Mouse (Mus musculus): ENCODE results near the gene Sp140. TPM values are rescaled to one million over a fixed set of nuclear protein-coding genes. Genes with fewer than 3 reads are reported as not detected.

Gene Sp140
- total and polyA plus RNA-seq, 3 experiments, result 0.76 TPM; not detected in 2

- no peaks in the 10 kb centered on the region for H3K36me3 ChIP-seq (replicated peaks)
- no peaks in the 10 kb centered on the region for H3K27me3 ChIP-seq (ENCODE audit: insufficient read depth, low read length)
- ATAC-seq (ENCODE audit: extremely low read depth, insufficient number of reproducible peaks, low FRiP score, poor library complexity, severe bottlenecking) (no peak), DNase-seq (ENCODE audit: low spot score) (no peak)
- TF ChIP-seq CTCF (IDR thresholded peaks at IDR 0.05; ENCODE audit: low read depth, low read length), result no peak
- TF ChIP-seq POLR2AphosphoS5 (IDR thresholded peaks at IDR 0.05; ENCODE audit: insufficient replicate concordance, low read depth, low read length), result no peak
- no peak for TF ChIP-seq GATA1 (IDR thresholded peaks at IDR 0.05; ENCODE audit: borderline replicate concordance, low read length)
- TF ChIP-seq GATA2 (IDR thresholded peaks at IDR 0.05; ENCODE audit: borderline replicate concordance, low read depth, low read length), result no peak
- no peak for TF ChIP-seq TAL1 (conservative IDR thresholded peaks at IDR 0.05; ENCODE audit: low read depth, low read length)
- H3K4me1 ChIP-seq (ENCODE audit: insufficient read depth, low read depth, low read length), result no peaks in the 10 kb centered on the region
- H3K9me3 ChIP-seq (replicated peaks), result peaks cover 10% of the 10 kb centered on the region
- no peak overlapping the region for H3K4me3 ChIP-seq (ENCODE audit: low read depth, low read length)
Measured at GRCm38 (mm10) chr1:85690544-85690943, 90.4 kb downstream of the Sp140 start.

GRCm38 (mm10) chr1:85692281-85692680, 92.1 kb downstream of the Sp140 start:
- Histone ChIP-seq H3K36me3 (replicated peaks) (no peaks in the 10 kb centered on the region), H3K4me3 (ENCODE audit: low read depth, low read length) (no peak overlapping the region), H3K9me3 (replicated peaks) (peaks cover 15% of the 10 kb centered on the region), H3K27me3 (ENCODE audit: insufficient read depth, low read length) (no peaks in the 10 kb centered on the region), H3K4me1 (ENCODE audit: insufficient read depth, low read depth, low read length) (no peaks in the 10 kb centered on the region)
- ATAC-seq (ENCODE audit: extremely low read depth, insufficient number of reproducible peaks, low FRiP score, poor library complexity, severe bottlenecking) (no peak), DNase-seq (ENCODE audit: low spot score) (no peak)
- no peak for TF ChIP-seq TAL1 (conservative IDR thresholded peaks at IDR 0.05; ENCODE audit: low read depth, low read length)
- TF ChIP-seq POLR2AphosphoS5 (IDR thresholded peaks at IDR 0.05; ENCODE audit: insufficient replicate concordance, low read depth, low read length), result no peak
- TF ChIP-seq CTCF (IDR thresholded peaks at IDR 0.05; ENCODE audit: low read depth, low read length), result no peak
- TF ChIP-seq GATA1 (IDR thresholded peaks at IDR 0.05; ENCODE audit: borderline replicate concordance, low read length), result no peak
- TF ChIP-seq GATA2 (IDR thresholded peaks at IDR 0.05; ENCODE audit: borderline replicate concordance, low read depth, low read length), result no peak

GRCm38 (mm10) chr1:85693280-85693679, 93.1 kb downstream of the Sp140 start:
- DNase-seq (ENCODE audit: low spot score), result no peak
- H3K27me3 ChIP-seq (ENCODE audit: insufficient read depth, low read length), result no peaks in the 10 kb centered on the region
- H3K4me1 ChIP-seq (ENCODE audit: insufficient read depth, low read depth, low read length), result no peaks in the 10 kb centered on the region
- peaks cover 15% of the 10 kb centered on the region for H3K9me3 ChIP-seq (replicated peaks)
- H3K4me3 ChIP-seq (ENCODE audit: low read depth, low read length), result no peak overlapping the region
- ATAC-seq (ENCODE audit: extremely low read depth, insufficient number of reproducible peaks, low FRiP score, poor library complexity, severe bottlenecking), result no peak
- TF ChIP-seq TAL1 (conservative IDR thresholded peaks at IDR 0.05; ENCODE audit: low read depth, low read length) (no peak), CTCF (IDR thresholded peaks at IDR 0.05; ENCODE audit: low read depth, low read length) (no peak), GATA1 (IDR thresholded peaks at IDR 0.05; ENCODE audit: borderline replicate concordance, low read length) (no peak), GATA2 (IDR thresholded peaks at IDR 0.05; ENCODE audit: borderline replicate concordance, low read depth, low read length) (no peak), POLR2AphosphoS5 (IDR thresholded peaks at IDR 0.05; ENCODE audit: insufficient replicate concordance, low read depth, low read length) (no peak)
- no peaks in the 10 kb centered on the region for H3K36me3 ChIP-seq (replicated peaks)

Other genes starting within 250 kb of the Sp140 start
- not detected in 2 replicates for gene G530012D18Rik, start 24.7 kb upstream of the Sp140 start, total RNA-seq (2014; fragmentation: Nextera tagmentation)
- gene G530012D18Rik, start 24.7 kb upstream of the Sp140 start, total RNA-seq (2017), result 0.76 TPM in 1 of 2 replicates, not detected in the other
- not detected in 2 replicates for gene G530012D18Rik, start 24.7 kb upstream of the Sp140 start, polyA plus RNA-seq (2012)
- not detected in 2 replicates for gene Sp110, start 1.6 kb upstream of the Sp140 start, total RNA-seq (2014; fragmentation: Nextera tagmentation)
- gene Sp110, start 1.6 kb upstream of the Sp140 start, total RNA-seq (2017), result 1.0 and 2.3 TPM in 2 replicates
- 0.04 TPM in 1 of 2 replicates, not detected in the other for gene Sp110, start 1.6 kb upstream of the Sp140 start, polyA plus RNA-seq (2012)
- gene Sp100, start 49.6 kb downstream of the Sp140 start, total RNA-seq (2014; fragmentation: Nextera tagmentation), result not detected in 2 replicates
- gene Sp100, start 49.6 kb downstream of the Sp140 start, total RNA-seq (2017), result 0.64 and 0.76 TPM in 2 replicates
- gene Sp100, start 49.6 kb downstream of the Sp140 start, polyA plus RNA-seq (2012), result not detected in 2 replicates
- gene A630001G21Rik, start 178.3 kb downstream of the Sp140 start, total RNA-seq (2014; fragmentation: Nextera tagmentation), result not detected in 2 replicates
- 0.16 and 0.46 TPM in 2 replicates for gene A630001G21Rik, start 178.3 kb downstream of the Sp140 start, total RNA-seq (2017)
- not detected in 2 replicates for gene A630001G21Rik, start 178.3 kb downstream of the Sp140 start, polyA plus RNA-seq (2012)
- 147 and 159 TPM in 2 replicates for gene Cab39, start 193.1 kb downstream of the Sp140 start, total RNA-seq (2014; fragmentation: Nextera tagmentation)
- 208 and 231 TPM in 2 replicates for gene Cab39, start 193.1 kb downstream of the Sp140 start, total RNA-seq (2017)
- gene Cab39, start 193.1 kb downstream of the Sp140 start, polyA plus RNA-seq (2012), result 41.8 and 51.3 TPM in 2 replicates

Data from G1E (cell line).